Mouse (Mus musculus): ENCODE data around the gene Hist2h2ab. TPM values are rescaled to one million over a fixed set of nuclear protein-coding genes. Genes with fewer than 3 reads are reported as not detected.

Hist2h2ab gene
- polyA plus RNA-seq, 1 experiment: 0.69 TPM

- no peak for TF ChIP-seq GATA1 (IDR thresholded peaks at IDR 0.05; ENCODE audit: low read length)
Measured at GRCm38 (mm10) chr3:96262979-96263550, 43.4 kb downstream of the Hist2h2ab start, which contains the start of gene Hist2h4. Hist2h4 (minus strand) TSS chr3:96263311.

GRCm38 (mm10) chr3:96263558-96264403 is 44.1 kb downstream of the Hist2h2ab start:
- no peak for TF ChIP-seq GATA1 (IDR thresholded peaks at IDR 0.05; ENCODE audit: low read length)

- no peak for TF ChIP-seq GATA1 (IDR thresholded peaks at IDR 0.05; ENCODE audit: low read length)
Measured at GRCm38 (mm10) chr3:96264404-96264949, 44.8 kb downstream of the Hist2h2ab start.

- TF ChIP-seq GATA1 (IDR thresholded peaks at IDR 0.05; ENCODE audit: low read length): no peak
Measured at GRCm38 (mm10) chr3:96266132-96266710, 46.6 kb downstream of the Hist2h2ab start.

- TF ChIP-seq GATA1 (IDR thresholded peaks at IDR 0.05; ENCODE audit: low read length): no peak
Measured at GRCm38 (mm10) chr3:96267541-96267940, 47.9 kb downstream of the Hist2h2ab start.

GRCm38 (mm10) chr3:96268051-96268775 is 48.5 kb downstream of the Hist2h2ab start, which contains the start of gene Hist2h3b:
Hist2h3b (plus strand) TSS chr3:96268654.
- TF ChIP-seq GATA1 (IDR thresholded peaks at IDR 0.05; ENCODE audit: low read length): no peak

Other genes starting within 250 kb of the Hist2h2ab start
- gene Plekho1, start 223.9 kb upstream of the Hist2h2ab start, polyA plus RNA-seq (2012): 7.2 and 7.7 TPM in 2 replicates
- 5.6 and 5.8 TPM in 2 replicates for gene Vps45, start 161.4 kb upstream of the Hist2h2ab start, polyA plus RNA-seq (2012)
- 10.4 and 11.5 TPM in 2 replicates for gene Otud7b, start 115.3 kb upstream of the Hist2h2ab start, polyA plus RNA-seq (2012)
- not detected in 2 replicates for gene Mtmr11, start 57.9 kb upstream of the Hist2h2ab start, polyA plus RNA-seq (2012)
- gene Sf3b4, start 47.5 kb upstream of the Hist2h2ab start, polyA plus RNA-seq (2012): 1,005 and 1,197 TPM in 2 replicates
- 0.15 and 0.28 TPM in 2 replicates for gene Sv2a, start 38.7 kb upstream of the Hist2h2ab start, polyA plus RNA-seq (2012)
- gene Bola1, start 156 bp upstream of the Hist2h2ab start, polyA plus RNA-seq (2012): 159 and 228 TPM in 2 replicates
- gene Hist2h2ac, start 1.0 kb downstream of the Hist2h2ab start, polyA plus RNA-seq (2012): 2.5 and 6.5 TPM in 2 replicates
- 0.13 and 0.21 TPM in 2 replicates for gene Hist2h2be, start 1.3 kb downstream of the Hist2h2ab start, polyA plus RNA-seq (2012)
- 45.1 and 54.3 TPM in 2 replicates for gene Hist2h3c2, start 19.3 kb downstream of the Hist2h2ab start, polyA plus RNA-seq (2012)
- gene Hist2h2aa2, start 20.4 kb downstream of the Hist2h2ab start, polyA plus RNA-seq (2012): 48.7 and 66.2 TPM in 2 replicates
- gene Hist2h2aa1, start 25.6 kb downstream of the Hist2h2ab start, polyA plus RNA-seq (2012): 3.6 and 5.8 TPM in 2 replicates
- gene Hist2h3c1, start 26.8 kb downstream of the Hist2h2ab start, polyA plus RNA-seq (2012): not detected in 2 replicates
- 2.2 and 2.7 TPM in 2 replicates for gene Hist2h4, start 43.4 kb downstream of the Hist2h2ab start, polyA plus RNA-seq (2012)
- 32.0 and 50.2 TPM in 2 replicates for gene Hist2h3b, start 48.8 kb downstream of the Hist2h2ab start, polyA plus RNA-seq (2012)
- 0.37 and 1.5 TPM in 2 replicates for gene Hist2h2bb, start 49.9 kb downstream of the Hist2h2ab start, polyA plus RNA-seq (2012)
- gene Fcgr1, start 74.1 kb downstream of the Hist2h2ab start, polyA plus RNA-seq (2012): not detected in 2 replicates
- not detected in 2 replicates for gene BC107364, start 232.4 kb downstream of the Hist2h2ab start, polyA plus RNA-seq (2012)

Measured in G1E-ER4 (cell line).